Mouse (Mus musculus): ENCODE measurements around the gene Pfdn5.

The Pfdn5 gene

GRCm38 (mm10) chr15:102370727-102371126 lies 44.8 kb downstream of the Pfdn5 start:
- no peak for DNase-seq (ENCODE audit: low read depth in 1 of 2, low spot score in 2 of 2)

DNA sequence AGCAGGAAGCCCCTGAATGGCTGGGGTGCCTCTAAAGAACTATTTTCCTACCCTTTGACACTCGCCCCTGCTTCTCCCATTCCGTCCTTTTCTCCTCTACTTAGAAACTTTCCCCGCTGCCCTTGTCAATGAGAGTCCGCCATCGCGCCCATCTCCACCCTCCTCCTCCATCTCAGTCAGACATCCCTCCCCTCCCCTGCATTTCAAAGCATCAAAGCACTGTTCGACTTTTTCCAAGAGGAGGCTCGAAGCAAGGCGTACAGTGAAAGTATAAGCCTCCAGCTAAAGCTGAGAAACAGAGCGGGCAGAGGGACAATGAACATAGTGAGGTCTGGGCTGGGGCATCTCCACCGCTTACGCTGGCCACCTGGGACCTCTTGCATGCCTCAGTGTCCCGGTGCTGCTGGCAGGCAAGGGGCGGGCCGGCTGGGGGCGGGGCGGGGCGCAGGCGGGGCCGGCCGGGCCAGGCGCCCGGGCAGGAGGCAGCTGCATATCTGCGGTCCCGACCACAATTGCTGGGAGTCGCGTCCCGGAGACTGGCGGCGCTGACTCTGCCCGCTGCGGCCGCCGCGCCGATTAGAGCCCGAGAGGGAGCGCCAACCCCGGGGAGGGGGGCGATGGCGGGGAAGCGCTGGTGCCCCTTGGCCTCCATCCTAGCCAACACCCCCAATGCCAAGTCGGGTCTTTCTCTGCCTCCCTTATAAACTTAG lies 50.7 kb downstream of the Pfdn5 start:
- no peak for DNase-seq (ENCODE audit: low read depth in 1 of 2, low spot score in 2 of 2)

DNA sequence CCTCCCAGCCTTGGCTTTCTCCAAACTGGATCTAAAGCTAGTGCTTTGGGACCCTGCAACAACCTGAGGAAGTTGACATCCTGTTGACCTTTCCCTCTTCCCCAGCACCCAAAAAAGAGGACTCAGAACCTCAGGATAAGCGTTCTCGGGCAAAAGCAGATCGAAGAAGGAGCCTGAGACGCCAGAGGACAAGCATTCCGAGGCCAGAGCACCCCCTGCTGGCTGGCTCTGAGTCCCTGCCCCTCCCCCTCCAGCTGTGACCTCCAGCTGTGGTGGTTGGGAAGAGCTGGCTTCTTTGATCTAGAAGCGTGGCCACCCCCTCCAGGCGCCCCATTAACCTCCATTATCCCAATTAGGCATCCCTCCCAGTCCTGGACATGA lies 51.2 kb downstream of the Pfdn5 start:
- DNase-seq (ENCODE audit: low read depth in 1 of 2, low spot score in 2 of 2) = peak; percentile 42 to 68

- DNase-seq (ENCODE audit: low read depth in 1 of 2, low spot score in 2 of 2) = no peak
These were observed 51.9 kb downstream of the Pfdn5 start for GRCm38 (mm10) chr15:102377810-102378262.
